Mouse (Mus musculus): ENCODE results near the gene Vwa2.

The Vwa2 gene

DNA sequence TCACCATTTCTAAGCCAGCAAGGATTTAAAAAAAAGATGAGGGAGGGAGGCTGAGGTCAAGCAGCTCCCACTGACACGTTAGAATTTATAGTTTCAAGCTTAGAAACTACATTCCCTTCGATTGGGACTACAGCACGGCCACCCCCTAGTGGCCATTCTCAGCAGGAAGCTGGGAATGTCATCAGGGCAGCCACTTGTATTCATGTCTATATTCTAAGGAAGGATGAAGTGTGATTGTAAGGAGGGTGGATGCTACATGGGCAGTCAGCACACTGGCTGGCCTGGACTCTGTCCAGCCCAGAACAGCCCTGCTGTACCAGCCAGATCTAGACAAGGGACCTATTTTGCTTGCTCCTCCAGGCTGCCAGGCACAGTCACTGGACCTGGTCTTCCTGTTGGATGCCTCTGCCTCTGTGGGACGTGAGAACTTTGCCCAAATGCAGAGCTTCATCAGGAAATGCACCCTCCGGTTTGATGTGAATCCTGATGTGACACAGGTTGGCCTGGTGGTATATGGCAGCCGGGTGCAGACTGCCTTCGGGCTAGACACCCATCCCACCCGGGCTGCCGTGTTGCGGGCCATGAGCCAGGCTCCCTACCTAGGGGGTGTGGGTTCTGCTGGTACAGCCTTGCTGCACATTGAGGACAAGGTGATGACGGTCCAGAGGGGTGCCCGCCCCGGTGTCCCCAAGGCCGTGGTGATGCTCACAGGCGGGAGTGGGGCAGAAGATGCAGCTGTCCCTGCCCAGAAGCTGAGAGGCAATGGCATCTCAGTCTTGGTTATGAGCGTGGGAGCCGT lies 34.6 kb downstream of the Vwa2 start:
- no peak for DNase-seq (ENCODE audit: low spot score)

DNA sequence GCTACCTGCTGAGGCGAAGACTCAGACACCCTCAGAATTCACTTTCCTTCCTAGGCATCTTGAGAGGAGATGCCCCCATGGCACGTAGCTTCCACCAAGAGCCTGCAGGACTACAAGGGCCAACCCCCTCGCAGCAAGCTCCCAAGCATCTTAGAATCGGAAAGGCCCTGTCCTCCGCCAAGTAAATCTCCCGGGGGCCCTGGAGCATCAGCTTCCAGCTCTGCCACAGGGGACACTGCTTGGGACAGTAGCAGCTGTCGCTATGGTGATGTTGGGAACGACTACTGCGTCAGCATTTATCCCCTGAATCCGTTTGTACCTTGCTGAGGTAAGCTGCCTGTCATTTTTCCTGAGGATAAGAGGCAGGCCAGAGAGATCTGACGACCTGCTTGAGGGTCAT lies 36.5 kb downstream of the Vwa2 start:
- no peak for DNase-seq (ENCODE audit: low spot score)

DNA sequence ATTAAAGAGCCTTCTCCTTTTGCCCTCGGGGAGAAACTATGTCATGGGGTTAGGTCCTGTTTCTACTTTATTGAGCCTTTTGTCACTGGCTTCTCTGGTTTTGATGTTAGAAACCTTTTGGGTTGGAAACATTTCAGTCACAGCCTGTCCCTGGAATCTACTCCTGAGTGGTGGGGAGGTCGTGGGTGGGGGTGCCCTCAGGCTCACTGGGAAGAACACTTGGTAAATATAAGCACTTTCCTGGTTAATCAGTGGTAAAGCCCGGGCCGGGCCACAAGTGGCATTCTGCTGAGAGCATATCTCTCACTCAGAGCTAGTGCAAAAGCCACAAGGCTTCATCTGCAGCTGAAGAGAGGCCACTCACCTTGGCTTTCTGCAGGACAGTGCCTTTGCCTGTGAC lies 39.7 kb downstream of the Vwa2 start:
- no peak for DNase-seq (ENCODE audit: low spot score)

DNA sequence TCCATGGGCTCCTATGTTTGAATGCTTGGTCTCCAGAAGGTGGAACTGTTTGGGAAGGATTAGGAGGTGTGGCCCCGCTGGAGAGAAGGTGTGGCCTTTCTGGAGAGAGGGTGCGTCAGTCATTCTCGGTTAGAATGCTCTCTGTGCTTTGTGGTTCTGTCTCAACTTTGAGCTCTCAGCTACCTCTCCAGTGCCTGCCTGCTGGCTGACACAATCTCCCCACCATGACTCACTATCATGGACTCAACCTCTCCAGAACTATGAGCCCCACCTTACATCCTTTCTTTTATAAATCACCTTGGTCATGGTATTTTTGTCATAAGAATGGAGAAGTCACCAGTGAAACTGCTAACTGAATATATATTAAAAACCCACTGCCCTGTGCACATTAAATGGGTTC lies 40.6 kb downstream of the Vwa2 start:
- no peak for DNase-seq (ENCODE audit: low spot score)

DNA sequence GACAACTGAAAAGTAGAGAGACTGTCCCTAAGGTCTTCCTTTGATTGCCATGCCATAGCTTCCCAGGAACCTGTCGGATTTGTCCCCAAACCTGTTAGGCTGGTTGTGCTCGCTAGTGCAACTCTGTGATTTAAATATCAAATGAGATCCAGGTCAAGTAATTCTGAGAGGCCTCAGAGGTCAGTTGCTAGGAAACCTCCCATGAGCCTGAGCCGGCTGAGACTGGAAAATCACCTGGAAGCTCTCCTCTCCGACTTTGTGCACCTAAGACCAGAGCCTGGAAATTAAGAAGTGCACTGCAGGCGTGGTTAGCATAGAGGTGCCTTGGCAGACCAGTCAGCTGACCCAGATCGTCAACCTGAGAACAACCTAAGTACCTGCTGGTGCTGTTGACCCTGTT lies 41.0 kb downstream of the Vwa2 start:
- no peak for DNase-seq (ENCODE audit: low spot score)

DNA sequence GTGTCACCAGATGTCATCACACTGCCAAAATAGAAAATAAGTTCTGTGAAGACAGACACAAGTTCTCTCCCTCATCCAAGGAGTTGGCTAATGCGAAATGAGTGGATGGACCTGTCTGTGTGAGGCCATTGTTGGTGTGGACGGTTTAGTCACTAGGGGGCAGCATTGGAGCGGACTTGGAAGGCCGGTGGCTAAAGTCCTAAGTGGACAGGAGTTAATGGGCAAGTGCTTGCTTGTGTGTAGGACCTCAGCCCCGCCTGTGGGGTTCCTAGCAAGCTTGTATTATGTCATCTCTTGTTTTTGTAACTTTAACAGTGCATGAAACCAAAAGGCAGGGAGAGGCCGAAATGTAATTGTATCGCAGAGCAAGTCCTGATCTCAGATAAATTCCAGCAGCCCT lies 45.6 kb downstream of the Vwa2 start:
- DNase-seq (ENCODE audit: low spot score) = peak; percentile 87

DNA sequence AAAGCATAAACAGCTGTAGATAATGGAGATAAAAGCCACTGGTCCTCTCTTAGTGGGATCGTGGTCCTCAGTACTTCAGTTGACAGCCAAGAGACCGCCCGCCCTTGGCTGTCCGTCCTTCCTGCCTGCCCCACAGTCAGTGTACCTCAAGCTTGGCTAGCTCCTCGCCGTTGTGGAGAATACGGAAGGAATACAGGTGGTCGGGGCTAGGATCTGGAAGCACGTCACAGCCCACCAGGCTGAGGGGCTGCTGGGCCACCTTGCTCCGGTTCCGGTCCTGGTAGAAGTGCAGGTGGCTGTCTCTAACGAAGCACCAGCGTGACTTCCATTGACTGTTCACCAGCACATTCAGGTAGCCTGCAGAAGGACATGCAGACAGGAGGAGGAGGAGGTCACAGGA lies 46.2 kb downstream of the Vwa2 start:
- no peak for DNase-seq (ENCODE audit: low spot score)

DNA sequence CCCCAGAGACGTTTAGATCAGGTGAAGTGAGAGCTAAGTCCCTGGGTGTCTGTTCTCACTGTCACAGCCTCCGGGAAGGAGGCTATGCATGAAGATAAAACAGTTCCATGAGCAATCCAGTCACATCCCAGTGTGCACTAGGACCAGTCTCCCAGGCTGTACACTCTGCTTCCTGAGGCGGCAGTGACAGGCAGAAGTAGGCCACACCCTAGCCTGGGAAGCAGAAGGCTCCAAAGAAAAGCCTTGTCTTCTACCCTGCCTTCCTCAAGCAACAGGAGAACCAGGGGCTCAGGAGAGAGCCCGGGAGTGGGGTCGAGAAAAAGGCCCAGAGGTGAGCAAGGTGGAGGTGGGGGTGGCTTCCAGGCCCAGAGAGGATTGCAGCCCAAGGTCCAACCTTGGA lies 47.7 kb downstream of the Vwa2 start:
- DNase-seq (ENCODE audit: low spot score) = no peak

DNA sequence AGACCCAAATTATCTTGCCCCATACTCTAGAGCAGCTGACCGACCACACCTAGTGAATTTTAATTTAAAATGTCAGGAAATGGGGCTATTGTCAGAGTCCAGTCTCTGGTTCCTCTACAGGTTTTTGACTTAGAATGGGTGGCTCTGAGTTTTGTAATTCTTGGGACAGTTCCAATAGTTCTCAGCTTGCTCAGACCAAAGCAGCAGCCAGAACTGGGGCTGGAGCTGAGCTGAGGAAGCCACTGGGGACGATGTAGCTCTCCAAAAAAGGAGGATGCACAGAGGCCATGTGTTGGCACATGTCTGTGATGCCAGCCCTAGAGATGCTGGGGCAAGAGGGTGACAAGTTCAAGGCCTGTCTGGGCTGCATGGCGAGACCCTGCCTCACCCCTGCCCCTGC lies 55.3 kb downstream of the Vwa2 start:
- no peak for DNase-seq (ENCODE audit: low spot score)

DNA sequence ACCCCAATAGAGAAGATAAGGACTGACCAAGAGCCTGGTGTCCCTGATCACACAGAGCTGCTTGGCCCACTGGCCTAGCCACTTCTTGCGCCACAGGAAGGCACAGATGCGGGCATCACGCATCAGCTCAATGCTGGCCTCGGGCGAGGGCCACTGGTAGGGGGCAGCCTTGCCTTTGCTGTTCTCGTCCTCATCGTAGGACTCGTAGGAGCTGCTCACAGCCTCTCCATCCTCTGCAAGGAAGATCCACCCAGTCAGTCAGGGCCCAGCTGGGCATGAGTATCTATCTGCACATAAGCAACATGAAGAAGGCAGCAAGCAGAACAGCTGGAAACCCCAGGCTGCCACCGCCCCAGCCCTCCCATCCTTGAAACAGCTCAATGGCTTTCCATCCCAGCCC lies 56.0 kb downstream of the Vwa2 start:
- no peak for DNase-seq (ENCODE audit: low spot score)

DNA sequence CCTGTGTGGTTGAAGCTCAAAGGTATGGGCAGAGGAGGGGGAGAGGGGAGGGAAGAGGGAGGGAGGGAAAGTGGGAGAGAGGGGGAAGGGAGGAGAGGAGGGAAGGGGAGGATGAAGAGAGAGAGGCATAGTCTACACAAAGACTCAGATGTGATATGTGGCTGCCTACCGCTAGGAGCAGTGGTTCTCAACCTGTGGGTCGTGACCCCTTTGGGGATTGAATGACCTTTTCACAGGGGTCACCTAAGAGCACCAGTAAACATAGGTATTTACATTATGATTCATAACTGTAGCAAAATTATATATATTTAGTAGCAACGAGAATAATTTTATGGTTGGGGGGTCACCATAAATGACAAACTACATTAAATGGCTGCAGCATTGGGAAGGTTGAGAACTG lies 59.8 kb downstream of the Vwa2 start:
- DNase-seq (ENCODE audit: low spot score) = no peak

DNA sequence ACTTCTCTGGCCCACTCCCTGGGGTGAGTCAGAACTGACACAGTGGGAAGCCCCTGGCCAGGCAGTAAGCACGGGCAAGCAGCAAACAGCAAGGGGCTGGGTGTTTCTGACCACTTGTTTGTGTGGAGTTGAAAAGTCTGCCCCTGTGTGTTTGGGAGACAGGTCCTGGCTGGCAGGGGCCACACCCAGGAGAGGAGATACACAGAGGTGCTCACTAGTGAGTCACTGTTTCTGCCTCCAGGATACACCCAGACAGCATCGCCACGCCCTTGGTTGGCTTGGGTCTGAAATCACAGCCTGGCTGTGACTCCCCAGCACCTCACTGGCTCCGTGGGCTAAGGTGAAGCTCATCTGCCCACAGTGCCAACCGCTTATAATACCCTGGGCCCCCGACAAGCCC lies 61.1 kb downstream of the Vwa2 start:
- peak; percentile 23 for DNase-seq (ENCODE audit: low spot score)

DNA sequence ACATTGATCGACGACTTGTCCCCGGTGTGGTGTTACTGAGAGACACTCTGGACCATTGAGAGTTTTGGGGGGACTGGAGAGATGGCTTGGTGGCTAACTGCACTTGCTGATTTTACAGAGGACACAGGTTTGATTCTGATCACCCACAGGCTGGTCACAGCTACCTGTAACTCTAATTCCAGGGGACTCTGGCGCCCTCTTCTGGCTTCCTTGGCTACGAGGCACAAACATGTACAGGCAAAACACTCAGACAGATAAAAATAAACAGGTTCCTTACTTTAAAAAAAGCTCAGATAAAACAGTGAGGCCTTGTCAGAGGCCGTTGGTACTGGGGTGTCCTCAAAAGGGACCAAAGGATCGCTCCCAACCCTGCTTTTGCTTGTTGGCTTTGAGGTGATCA lies 61.7 kb downstream of the Vwa2 start:
- DNase-seq (ENCODE audit: low spot score) = no peak

DNA sequence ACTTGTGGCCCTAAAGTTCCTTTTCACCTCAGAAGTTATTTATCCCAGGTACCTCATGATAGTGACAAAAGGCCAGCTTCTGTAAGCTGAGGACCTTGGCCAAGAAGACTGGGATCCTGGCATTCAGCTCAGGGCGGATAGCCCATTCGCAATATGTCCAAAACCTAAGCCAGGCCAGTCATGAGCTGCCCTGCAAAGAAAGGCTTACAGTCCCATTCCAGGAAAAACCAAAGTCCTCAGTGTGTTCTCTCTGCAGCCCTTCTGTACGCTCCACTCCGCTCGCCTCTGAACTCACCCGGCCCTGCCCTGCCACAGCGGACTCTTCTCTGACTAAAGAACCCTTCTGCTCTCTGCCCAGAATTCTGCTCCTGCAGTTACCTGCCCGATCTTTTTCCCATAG lies 62.2 kb downstream of the Vwa2 start:
- DNase-seq (ENCODE audit: low spot score) = no peak

DNA sequence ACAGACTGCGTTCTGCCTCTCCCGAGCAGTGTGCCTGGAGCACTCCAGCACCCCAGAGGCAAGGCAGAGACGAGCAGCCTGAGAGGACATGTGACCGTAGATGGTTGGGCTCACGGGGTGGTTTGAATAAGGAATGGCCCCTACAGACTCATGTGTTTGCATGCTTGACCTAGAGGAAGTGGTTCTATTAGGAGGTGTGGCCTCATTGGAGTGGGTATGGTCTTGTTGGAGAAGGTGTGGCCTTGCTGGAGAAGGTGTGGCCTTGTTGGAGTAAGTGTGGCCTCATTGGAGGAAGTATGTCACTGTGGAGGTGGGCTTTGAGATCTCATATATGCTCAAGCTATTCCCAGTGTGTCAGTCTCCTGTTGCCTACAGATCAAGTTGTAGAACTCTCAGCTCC lies 63.9 kb downstream of the Vwa2 start:
- DNase-seq (ENCODE audit: low spot score) = no peak

DNA sequence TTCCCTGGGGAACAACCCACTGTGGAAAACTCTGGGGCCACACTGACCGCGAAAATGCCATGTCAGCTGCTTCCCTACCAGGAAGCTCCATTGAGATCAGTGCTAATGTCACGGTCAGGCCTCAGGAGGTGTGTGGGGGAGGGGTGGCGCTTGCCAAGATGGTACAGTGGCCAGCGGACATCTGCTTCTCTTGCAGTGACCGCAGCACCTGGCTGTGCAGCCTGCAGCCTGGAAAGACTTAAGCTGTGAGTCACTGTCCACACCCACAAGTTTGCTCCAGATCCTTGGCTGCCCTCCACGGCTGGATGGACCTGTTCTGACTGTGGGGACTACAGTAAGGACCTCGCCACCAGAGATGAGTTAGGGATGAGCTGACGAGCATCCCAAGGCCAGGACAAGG lies 65.8 kb downstream of the Vwa2 start:
- DNase-seq (ENCODE audit: low spot score) = peak; percentile 60

DNA sequence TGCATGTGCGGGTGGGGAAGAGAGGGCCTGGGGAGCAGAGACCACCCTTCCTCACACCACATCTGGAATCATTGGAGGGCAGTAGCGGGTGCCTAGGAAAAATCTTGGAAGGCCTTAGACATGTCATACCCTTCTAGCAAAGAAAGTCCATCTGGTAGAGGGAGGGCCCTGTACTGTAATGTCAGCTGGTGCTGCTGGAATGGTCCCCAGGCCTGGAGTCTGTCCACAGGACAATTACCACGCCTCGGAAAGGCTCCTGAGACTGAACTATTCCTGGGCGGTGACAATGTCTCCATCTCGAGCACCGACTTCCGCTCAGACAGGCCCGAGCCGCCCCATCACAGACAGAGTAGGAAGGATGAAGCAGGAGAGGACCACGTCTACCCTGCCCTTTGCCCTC lies 66.5 kb downstream of the Vwa2 start:
- DNase-seq (ENCODE audit: low spot score) = peak; percentile 38

DNA sequence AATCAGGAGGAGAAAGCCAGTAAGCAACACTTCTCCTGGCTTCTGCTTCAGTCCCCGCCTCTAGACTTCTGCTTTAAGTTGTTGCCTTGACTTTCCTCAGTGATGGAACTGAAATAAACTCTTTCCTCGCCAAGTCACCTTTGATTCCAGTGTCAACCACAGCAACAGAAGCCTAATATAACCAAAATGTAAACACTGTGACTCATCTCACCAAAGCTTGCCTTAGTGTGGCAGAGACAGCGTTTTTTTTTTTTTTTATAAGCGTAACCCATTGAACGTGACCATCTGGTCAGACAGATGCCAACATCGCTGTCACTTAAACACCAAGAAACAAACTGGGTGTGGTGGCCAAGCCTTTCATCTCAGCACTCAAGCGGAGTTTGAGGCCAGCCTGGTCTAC lies 68.2 kb downstream of the Vwa2 start:
- DNase-seq (ENCODE audit: low spot score) = no peak

DNA sequence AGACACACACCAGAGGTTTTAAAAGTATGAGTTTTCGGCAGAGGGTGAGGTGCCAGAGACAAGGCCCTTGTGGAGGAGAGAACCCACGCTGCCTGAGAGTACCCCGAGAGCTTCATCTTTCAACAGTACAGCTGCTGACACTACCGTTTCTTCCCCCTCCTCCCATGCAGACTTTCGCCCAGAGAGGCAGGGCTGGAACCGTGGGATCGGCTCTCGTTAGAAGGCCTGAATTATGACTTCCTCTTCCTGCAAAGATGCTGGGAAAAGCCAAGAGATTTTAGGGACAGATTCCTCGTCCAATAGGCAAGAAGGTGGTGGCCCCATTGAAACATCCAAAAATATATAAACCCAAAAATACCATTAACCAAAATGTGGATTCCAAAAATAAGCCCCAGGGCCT lies 70.2 kb downstream of the Vwa2 start:
- DNase-seq (ENCODE audit: low spot score) = no peak

DNA sequence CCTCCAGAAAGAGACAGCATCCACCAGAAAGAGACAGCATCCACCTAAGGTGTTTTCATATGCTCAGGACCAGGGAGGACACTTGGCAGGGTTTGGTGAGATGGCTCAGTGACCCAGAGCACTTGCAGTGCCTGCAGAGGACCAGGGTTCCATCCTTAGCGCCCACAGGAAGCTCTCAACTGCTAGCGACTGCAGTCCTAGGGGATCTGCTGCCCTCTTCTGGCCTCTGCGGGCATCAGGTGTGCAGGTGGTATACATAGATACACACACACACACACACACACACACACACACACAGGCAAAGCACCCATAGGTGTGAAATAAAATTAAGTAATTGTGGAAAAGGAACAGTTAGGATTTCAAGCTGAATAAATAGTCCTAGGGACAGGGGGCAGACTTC lies 70.8 kb downstream of the Vwa2 start:
- DNase-seq (ENCODE audit: low spot score) = no peak

DNA sequence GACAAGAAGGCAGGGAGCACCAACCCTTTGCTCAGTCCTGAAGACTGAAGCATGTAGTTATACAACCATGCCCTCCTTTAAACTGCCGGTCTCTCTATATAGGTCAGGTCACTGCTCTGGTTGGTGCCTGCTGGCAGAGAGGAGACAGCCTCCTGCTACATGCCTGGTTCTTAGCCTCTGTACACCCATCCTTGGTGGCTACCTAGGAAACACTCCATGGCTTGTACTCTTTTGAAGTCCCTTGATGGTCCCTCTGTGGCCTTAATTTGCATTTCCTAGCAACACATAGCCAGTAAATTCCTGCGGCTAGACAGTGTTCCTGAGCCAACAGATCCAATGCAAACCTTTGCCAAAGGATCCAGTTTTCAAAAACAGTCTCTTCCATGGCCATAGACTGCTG lies 71.6 kb downstream of the Vwa2 start:
- no peak for DNase-seq (ENCODE audit: low spot score)

DNA sequence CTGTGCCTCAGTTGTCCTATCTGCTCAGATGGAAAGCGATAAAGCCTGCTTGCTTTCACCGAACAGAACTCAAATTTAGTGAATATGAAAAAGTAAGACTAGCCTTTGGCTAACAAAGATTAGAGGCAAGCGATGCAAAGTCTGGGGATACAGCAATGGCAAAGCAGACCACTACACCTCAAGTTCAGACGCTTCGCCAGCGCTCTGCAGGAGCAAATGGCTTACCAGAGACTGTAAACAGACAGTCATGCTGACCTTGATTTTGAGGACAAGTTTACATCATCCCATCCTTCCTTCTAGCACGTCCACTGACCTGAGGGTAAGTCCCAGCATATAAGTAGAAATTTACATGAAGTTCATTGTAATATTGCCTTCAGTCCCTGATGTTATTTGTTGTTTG lies 72.2 kb downstream of the Vwa2 start:
- DNase-seq (ENCODE audit: low spot score) = no peak

DNA sequence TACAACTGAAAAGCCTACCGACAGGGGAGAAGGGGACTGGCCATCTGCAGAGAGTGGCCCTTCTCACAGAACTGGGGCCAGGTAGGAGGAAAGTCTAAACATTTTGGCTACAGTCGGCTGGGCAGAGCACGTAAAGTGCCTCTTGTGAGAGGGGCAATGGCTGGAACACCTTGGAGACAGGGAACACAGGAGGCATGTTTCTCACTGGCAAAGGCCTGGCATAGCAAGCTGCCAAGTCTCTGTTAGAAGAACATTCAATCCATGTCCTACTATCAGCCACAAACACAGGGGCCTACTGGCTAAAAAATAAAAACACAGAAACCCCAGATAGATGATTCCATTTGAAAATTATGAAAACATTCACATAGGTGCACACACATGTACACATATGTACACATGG lies 72.7 kb downstream of the Vwa2 start:
- no peak for DNase-seq (ENCODE audit: low spot score)

DNA sequence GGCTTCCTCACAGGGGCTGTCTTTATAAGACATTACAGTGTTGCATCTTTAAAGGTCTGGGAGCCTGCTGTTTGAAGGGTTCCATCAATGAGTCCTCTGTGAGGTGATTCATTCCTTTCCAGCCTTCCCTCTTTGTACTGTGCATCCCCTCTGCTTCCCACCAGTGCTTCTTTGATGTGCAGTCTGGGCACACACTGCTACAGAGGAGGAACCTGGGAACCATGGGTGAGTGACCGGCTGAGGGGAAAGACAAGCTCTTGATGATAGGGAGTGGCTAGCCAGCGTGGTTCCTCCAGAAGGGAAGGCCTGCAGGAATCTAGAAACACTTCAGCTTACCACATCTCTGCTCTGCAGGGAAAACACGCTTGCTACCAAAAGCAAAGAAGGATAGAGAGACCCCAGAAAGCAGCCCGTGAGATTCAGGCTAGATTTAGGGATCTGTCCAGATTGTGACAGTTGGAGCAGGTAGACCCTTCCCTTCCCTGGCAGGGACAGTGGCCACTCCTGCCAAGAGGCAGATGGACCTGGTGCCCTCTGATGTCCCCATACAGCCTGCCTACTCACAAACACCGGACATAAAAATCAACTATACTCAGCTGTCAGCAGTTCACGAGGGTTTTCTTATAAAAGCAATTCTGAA lies 74.0 kb downstream of the Vwa2 start:
- DNase-seq (ENCODE audit: low spot score) = no peak
